Comparison of ENCODE assay signal across 11 mouse cellular contexts in the genomic region with DNA sequence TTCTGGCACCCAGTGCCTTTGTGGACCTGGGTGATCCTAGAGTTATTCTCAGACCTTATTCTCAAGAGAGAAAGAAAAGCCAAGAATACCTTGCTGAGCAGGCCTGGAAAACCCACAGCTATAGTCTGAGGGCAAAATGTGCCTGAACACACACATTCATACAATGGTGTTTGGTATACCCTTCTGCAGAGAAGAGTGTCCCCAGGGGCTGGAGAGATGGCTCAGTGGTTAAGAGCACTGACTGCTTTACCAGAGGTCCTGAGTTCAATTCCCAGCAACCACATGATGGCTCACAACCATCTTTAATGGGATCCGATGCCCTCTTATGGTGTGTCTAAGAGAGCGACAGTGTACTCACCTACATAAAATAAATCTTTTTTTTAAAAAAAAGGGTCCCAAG. TPM values are rescaled to one million over a fixed set of nuclear protein-coding genes. Genes with fewer than 3 reads are reported as not detected.
DNase-seq lines count a peak whose midpoint lies in the region; ATAC-seq and TF ChIP-seq lines count a peak whose summit lies in the region.
"Had no signal": no experiment of that assay in that cellular context is flagged by ENCODE, and none has a peak within 500 bp of the region (broad histone marks: within the 10 kb centered on the region; RNA-seq: fewer than 3 reads in every experiment).

No protein-coding gene starts in this region.

- no peak for TF ChIP-seq RAD21 in CH12.LX (IDR thresholded peaks at IDR 0.05; ENCODE audit: low read depth, low read length)
- TF ChIP-seq RAD21 in MEL (IDR thresholded peaks at IDR 0.05; ENCODE audit: low read depth, low read length), result no peak

- TF ChIP-seq CTCF in CH12.LX (conservative IDR thresholded peaks at IDR 0.05 in 1 of 2, IDR thresholded peaks at IDR 0.05 in 1 of 2; ENCODE audit: low read depth in 2 of 2, low read length in 2 of 2) (no peak), MEL (IDR thresholded peaks at IDR 0.05 in 2 of 3, conservative IDR thresholded peaks at IDR 0.05 in 1 of 3; ENCODE audit: control insufficient read depth in 1 of 3, insufficient read depth in 1 of 3, low read depth in 2 of 3, low read length in 3 of 3, poor library complexity in 1 of 3, severe bottlenecking in 1 of 3) (no peak)

- H3K9me3 ChIP-seq in CH12.LX (replicated peaks; ENCODE audit: low read length) (no peaks in the 10 kb centered on the region), MEL (replicated peaks; ENCODE audit: insufficient read depth, low read length) (no peaks in the 10 kb centered on the region)
- no peaks in the 10 kb centered on the region for H3K9me3 ChIP-seq in midbrain, embryonic 13.5 days
- H3K9me3 ChIP-seq: G1E had no signal

- TF ChIP-seq POLR2A in CH12.LX (IDR thresholded peaks at IDR 0.05; ENCODE audit: low read depth, low read length), result no peak
- TF ChIP-seq POLR2A in MEL (IDR thresholded peaks at IDR 0.05; ENCODE audit: control insufficient read depth in 1 of 2, insufficient read depth in 1 of 2, low read depth in 1 of 2, low read length in 2 of 2, poor library complexity in 1 of 2), result no peak

- in situ Hi-C loops in CH12.LX (cut with MboI; ENCODE audit: low pct_ligation_motif_present, low pct_unique_long_range_greater_than_20kb, low sequenced_read_pairs), result loop anchor here (5.0 kb wide), 1 partner anchor 37 kb away; no protein-coding TSS in a partner anchor

- H3K79me2 ChIP-seq in CH12.LX (replicated peaks; ENCODE audit: control insufficient read depth, extremely low read depth, insufficient read depth, poor library complexity, severe bottlenecking) (no peaks in the 10 kb centered on the region), MEL (ENCODE audit: control insufficient read depth, insufficient read depth, low read length, poor library complexity) (no peaks in the 10 kb centered on the region)

- H3K36me3 ChIP-seq in CH12.LX (replicated peaks in 1 of 2; ENCODE audit: control insufficient read depth in 1 of 2, insufficient read depth in 1 of 2, low read length in 1 of 2) (no peaks in the 10 kb centered on the region), MEL (ENCODE audit: control insufficient read depth in 1 of 2, insufficient read depth in 2 of 2, low read length in 2 of 2) (0 out of 4 replicates have a peak, but pooled peaks cover 0 to 2% of the 10 kb centered on the region in 2 experiments)
- H3K36me3 ChIP-seq in midbrain, embryonic 13.5 days, result peaks cover 23% of the 10 kb centered on the region
- H3K36me3 ChIP-seq: G1E had no signal

- 95% methylated on average over 2 of the region's 2 CpGs for WGBS in midbrain, embryonic 13.5 days

- peaks cover 83% of the 10 kb centered on the region for H3K27me3 ChIP-seq in CH12.LX (replicated peaks)
- peaks cover 0 to 7% of the 10 kb centered on the region in 2 experiments; a peak in 2 of 4 replicates for H3K27me3 ChIP-seq in MEL (ENCODE audit: control insufficient read depth in 1 of 2, insufficient read depth in 2 of 2, low read length in 2 of 2)
- peaks cover 37% of the 10 kb centered on the region for H3K27me3 ChIP-seq in midbrain, embryonic 13.5 days
- H3K27me3 ChIP-seq: Patski had no signal

- TF ChIP-seq EP300 in CH12.LX (IDR thresholded peaks at IDR 0.05; ENCODE audit: low read length), result no peak
- no peak for TF ChIP-seq EP300 in MEL (IDR thresholded peaks at IDR 0.05; ENCODE audit: low read depth in 1 of 2, low read length in 2 of 2)

- no peak overlapping the region for H3K4me2 ChIP-seq in CH12.LX (ENCODE audit: insufficient read depth, low read depth, poor library complexity, severe bottlenecking)
- no peak overlapping the region for H3K4me2 ChIP-seq in midbrain, embryonic 13.5 days (replicated peaks)

- DNase-seq in CH12.LX (ENCODE audit: extremely low read depth) (peak; percentile 30), MEL (ENCODE audit: low read depth, low spot score) (no peak)
- no peak for DNase-seq in heart, postnatal 10 days
- DNase-seq: adrenal gland, adult 8-10 months had no signal

- H3K4me1 ChIP-seq in CH12.LX (ENCODE audit: control insufficient read depth in 1 of 2, insufficient read depth in 2 of 2) (peaks cover 8 to 25% of the 10 kb centered on the region in 2 experiments), MEL (ENCODE audit: control insufficient read depth in 1 of 2, insufficient read depth in 2 of 2, low read length in 2 of 2) (0 out of 4 replicates have a peak, but pooled peaks cover 0 to 5% of the 10 kb centered on the region in 2 experiments)
- peaks cover 16% of the 10 kb centered on the region for H3K4me1 ChIP-seq in midbrain, embryonic 13.5 days (replicated peaks)

- H3K27ac ChIP-seq in CH12.LX (ENCODE audit: insufficient read depth, low read depth) (no peak overlapping the region), MEL (ENCODE audit: control insufficient read depth, low read depth, low read length) (no peak overlapping the region)
- no peak overlapping the region for H3K27ac ChIP-seq in midbrain, embryonic 13.5 days

- H3K9ac ChIP-seq in CH12.LX (ENCODE audit: insufficient read depth, low read depth) (no peak overlapping the region), MEL (ENCODE audit: control insufficient read depth, low read depth, low read length, poor library complexity, severe bottlenecking) (no peak overlapping the region)
- H3K9ac ChIP-seq in midbrain, embryonic 13.5 days (replicated peaks), result no peak overlapping the region

- ATAC-seq in midbrain, embryonic 13.5 days, result no peak
- ATAC-seq: Patski had no signal

- H3K4me3 ChIP-seq in CH12.LX (replicated peaks in 1 of 3; ENCODE audit: low read depth in 2 of 3, low read length in 2 of 3, poor library complexity in 1 of 3) (no peak overlapping the region), MEL (ENCODE audit: control insufficient read depth in 1 of 2, insufficient read depth in 1 of 2, low read depth in 2 of 2, low read length in 2 of 2) (no peak overlapping the region)
- no peak overlapping the region for H3K4me3 ChIP-seq in midbrain, embryonic 13.5 days (replicated peaks)

- dilution Hi-C loops in CH12.LX (cut with MboI; ENCODE audit: extremely low pct_ligation_motif_present, extremely low pct_unique_long_range_greater_than_20kb, low sequenced_read_pairs), result no loop called here

- intact Hi-C loops in heart, postnatal 10 days (cut with DNase I), result loop anchor here (10.0 kb wide), 1 partner anchor 314 kb away; no protein-coding TSS in a partner anchor

TF ChIP-seq in CH12.LX, 34 proteins besides CTCF, POLR2A, EP300 and RAD21:
- TF ChIP-seq MAFK (IDR thresholded peaks at IDR 0.05; ENCODE audit: insufficient replicate concordance, low read length), result peak; percentile 34; the same call in 1 of the 2 replicates
- TF ChIP-seq IRF4 (IDR thresholded peaks at IDR 0.05; ENCODE audit: low read depth, low read length), result no peak
- TF ChIP-seq TBP (conservative IDR thresholded peaks at IDR 0.05; ENCODE audit: low read depth, low read length), result peak; percentile 96
- TF ChIP-seq ELF1 (IDR thresholded peaks at IDR 0.05; ENCODE audit: low read depth, low read length), result 0 out of 2 replicates have a peak, but pooled peaks have one; percentile 47
- TF ChIP-seq USF2 (conservative IDR thresholded peaks at IDR 0.05; ENCODE audit: low read depth, low read length), result no peak

TF ChIP-seq in MEL, 35 proteins besides CTCF, POLR2A, EP300 and RAD21:
- TF ChIP-seq E2F4 (IDR thresholded peaks at IDR 0.05; ENCODE audit: borderline replicate concordance, low read depth, low read length) (no peak), TBP (IDR thresholded peaks at IDR 0.05; ENCODE audit: low read depth, low read length) (peak; percentile 80), ZKSCAN1 (IDR thresholded peaks at IDR 0.05; ENCODE audit: low read depth, low read length) (no peak)

RNA-seq across cellular contexts. Expression of a gene that starts 0.7 kb away (rescaled TPM):
- total RNA-seq in CH12.LX (2012; rRNA removed) (not detected in 2 replicates), CH12.LX (2014; rRNA removed) (not detected in 2 replicates), MEL (2012; rRNA removed) (0.27 TPM in 1 of 2 replicates, not detected in the other)
- polyA plus RNA-seq in CH12.LX (2012; ENCODE audit: insufficient read length, low read depth) (2.0 and 3.0 TPM in 2 replicates), MEL (2012; ENCODE audit: insufficient read depth in 1 of 2, insufficient read length in 2 of 2, low read depth in 1 of 2, low replicate concordance in 2 of 2, missing spikeins in 1 of 2) (100 to 1,000 TPM in 1 of 2 experiments, not detected in 1; 326 TPM)
- total RNA-seq in heart, postnatal 10 days (2021), result not detected
- 2.4 and 2.7 TPM in 2 replicates for polyA plus RNA-seq in midbrain, embryonic 13.5 days (2015; fragmentation: Nextera tagmentation; extraction: Ambion mirVana)
- total RNA-seq: adrenal gland, postnatal 25 days; adrenal gland, postnatal 36 days had no signal
- polyA plus RNA-seq: G1E had no signal

RNA-seq across cellular contexts. Expression of a gene that starts 9.5 kb away (rescaled TPM):
- total RNA-seq in CH12.LX (2012; rRNA removed) (0.04 TPM in 1 of 2 replicates, not detected in the other), CH12.LX (2014; rRNA removed) (not detected in 2 replicates), MEL (2012; rRNA removed) (not detected in 2 replicates)
- polyA plus RNA-seq in CH12.LX (2012; ENCODE audit: insufficient read length, low read depth) (not detected in 2 replicates), MEL (2012; ENCODE audit: insufficient read depth in 1 of 2, insufficient read length in 2 of 2, low read depth in 1 of 2, low replicate concordance in 2 of 2, missing spikeins in 1 of 2) (not detected)
- 10 to 100 TPM; 20.5 to 22.6 TPM for total RNA-seq in heart, postnatal 10 days (2021)
- polyA plus RNA-seq in midbrain, embryonic 13.5 days (2015; fragmentation: Nextera tagmentation; extraction: Ambion mirVana), result 18.7 and 22.0 TPM in 2 replicates
- polyA plus RNA-seq: activated CD4-positive, CD25-positive, alpha-beta regulatory T cell, adult 4 months; CD4-positive, CD25-positive, alpha-beta regulatory T cell, adult 4 months; G1E had no signal

RNA-seq across cellular contexts. Expression of a gene that starts 31.4 kb away (rescaled TPM):
- 0.50 and 1.1 TPM in 2 replicates for total RNA-seq in CH12.LX (2012; rRNA removed)
- total RNA-seq in CH12.LX (2014; rRNA removed), result 0.24 TPM in 1 of 2 replicates, not detected in the other
- 0.36 and 1.6 TPM in 2 replicates for polyA plus RNA-seq in CH12.LX (2012; ENCODE audit: insufficient read length, low read depth)
- total RNA-seq in MEL (2012; rRNA removed), result not detected in 2 replicates
- polyA plus RNA-seq in MEL (2012; ENCODE audit: insufficient read depth in 1 of 2, insufficient read length in 2 of 2, low read depth in 1 of 2, low replicate concordance in 2 of 2, missing spikeins in 1 of 2), result not detected
- 10 to 100 TPM; 19.4 to 22.2 TPM for total RNA-seq in heart, postnatal 10 days (2021)
- polyA plus RNA-seq in midbrain, embryonic 13.5 days (2015; fragmentation: Nextera tagmentation; extraction: Ambion mirVana), result 18.9 and 24.6 TPM in 2 replicates
- polyA plus RNA-seq: activated CD4-positive, CD25-positive, alpha-beta regulatory T cell, adult 4 months; CD4-positive, CD25-positive, alpha-beta regulatory T cell, adult 4 months had no signal

RNA-seq across cellular contexts. Expression of a gene that starts 43.7 kb away (rescaled TPM):
- total RNA-seq in CH12.LX (2012; rRNA removed) (154 and 160 TPM in 2 replicates), CH12.LX (2014; rRNA removed) (86.2 and 98.2 TPM in 2 replicates), MEL (2012; rRNA removed) (129 and 131 TPM in 2 replicates)
- polyA plus RNA-seq in CH12.LX (2012; ENCODE audit: insufficient read length, low read depth) (262 and 286 TPM in 2 replicates), MEL (2012; ENCODE audit: insufficient read depth in 1 of 2, insufficient read length in 2 of 2, low read depth in 1 of 2, low replicate concordance in 2 of 2, missing spikeins in 1 of 2) (100 to 1,000 TPM; 137 to 335 TPM)
- 100 to 1,000 TPM; 422 to 478 TPM for total RNA-seq in heart, postnatal 10 days (2021)
- 399 and 416 TPM in 2 replicates for polyA plus RNA-seq in midbrain, embryonic 13.5 days (2015; fragmentation: Nextera tagmentation; extraction: Ambion mirVana)

Comparison
In these comparisons a context has a peak if more than half of its experiments do, and no peak if none do; other contexts are left out.
1. RNA of a gene that starts 9.5 kb away (total RNA-seq): 20.5 to 22.6 TPM in heart, postnatal 10 days; not detected in MEL and 0.04 TPM in CH12.LX; every median in the first group is over 10 times any median in the second.
2. RNA of a gene that starts 31.4 kb away (total RNA-seq): 19.4 to 22.2 TPM in heart, postnatal 10 days; 0.24 to 1.1 TPM in CH12.LX and not detected in MEL; every median in the first group is over 4 times any median in the second.